21 mouse cellular contexts compared by ENCODE assay signal in genomic region chr1:169555019-169555418, GRCm38 (mm10). TPM values are rescaled to one million over a fixed set of nuclear protein-coding genes. Genes with fewer than 3 reads are reported as not detected.
"Had no signal": no experiment of that assay in that cellular context is flagged by ENCODE, and none has a peak within 500 bp of the region (broad histone marks: within the 10 kb centered on the region; RNA-seq: fewer than 3 reads in every experiment).

No protein-coding gene starts in this region.

- DNase-seq: gastrocnemius, postnatal 25 days; kidney, adult 18-20 months; kidney, adult 8-10 months; kidney, postnatal 10 days; kidney, postnatal 25 days; kidney, postnatal 4 days; left cerebral cortex, postnatal 4 days; lung, adult 18-20 months had no signal

- H3K4me1 ChIP-seq: heart, embryonic 10.5 days; heart, embryonic 12.5 days; hindbrain, embryonic 13.5 days; hindbrain, embryonic 15.5 days; limb, embryonic 13.5 days; limb, embryonic 15.5 days; liver, embryonic 12.5 days had no signal

- H3K4me3 ChIP-seq: heart, embryonic 10.5 days; heart, embryonic 12.5 days; hindbrain, embryonic 13.5 days; hindbrain, embryonic 15.5 days; layer of hippocampus, adult 2 months; left cerebral cortex, adult 2 months; limb, embryonic 13.5 days; limb, embryonic 15.5 days; liver, embryonic 12.5 days had no signal

- ATAC-seq: hindbrain, postnatal 0 days; intestine, postnatal 0 days; liver, embryonic 12.5 days had no signal

- H3K27ac ChIP-seq: heart, embryonic 10.5 days; hindbrain, embryonic 13.5 days; hindbrain, embryonic 15.5 days; hindbrain, postnatal 0 days; layer of hippocampus, adult 2 months; left cerebral cortex, adult 2 months; limb, embryonic 13.5 days; limb, embryonic 15.5 days; liver, embryonic 12.5 days; liver, embryonic 14.5 days had no signal

RNA-seq across cellular contexts. Expression of gene Nuf2, which starts 23.8 kb away (rescaled TPM):
- polyA plus RNA-seq: liver, adult 2 months had no signal
